Mouse (Mus musculus): ENCODE results near the gene Pxylp1. TPM values are rescaled to one million over a fixed set of nuclear protein-coding genes. Genes with fewer than 3 reads are reported as not detected.
"Not testable (repeated sequence)": the region's sequence is repeated elsewhere in the genome, so short reads cannot be mapped to it uniquely, and the experiment has no call there.

Gene Pxylp1
- polyA plus RNA-seq (2012; ENCODE audit: insufficient read depth, insufficient read length, low replicate concordance, missing spikeins), result not detected in 2 replicates

DNA sequence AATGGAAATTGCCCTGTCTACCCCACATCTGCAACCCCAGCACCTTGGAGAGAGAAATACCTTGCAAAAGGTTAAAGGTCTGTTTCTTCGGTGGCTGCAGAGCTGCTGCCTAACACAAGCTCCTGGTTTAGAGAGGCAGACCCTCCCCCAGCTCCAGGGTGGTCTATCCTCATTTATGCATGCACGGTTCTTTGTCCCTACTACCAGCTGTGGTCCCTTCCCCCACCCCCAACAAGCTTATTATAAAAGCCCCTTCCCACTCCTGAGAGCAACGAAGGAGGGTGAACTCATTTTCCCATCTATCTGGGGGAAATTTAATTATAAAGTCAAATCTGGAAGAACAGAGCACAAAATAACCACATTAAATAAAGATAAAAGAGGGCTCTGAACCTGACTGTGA, at the start of gene Pxylp1:
Pxylp1 (minus strand) TSS at position 124 of the 400 bp plus-strand sequence.
- Histone ChIP-seq H3K4me3 (ENCODE audit: insufficient read depth, low read depth, low read length) (no peak within 1 kb of the TSS), H3K4me1 (ENCODE audit: control insufficient read depth, insufficient read depth, low read length) (peaks cover 12% of the 10 kb centered on the region), H3K27ac (ENCODE audit: insufficient read depth, low read depth, low read length) (no peak within 1 kb of the TSS)
- no peak for TF ChIP-seq CTCF (IDR thresholded peaks at IDR 0.05; ENCODE audit: insufficient read depth, low read depth, low read length)
- no peak for TF ChIP-seq POLR2A (IDR thresholded peaks at IDR 0.05; ENCODE audit: insufficient read depth, low read depth, low read length)
- WGBS, result 40% methylated on average over 3 of the region's 3 CpGs

DNA sequence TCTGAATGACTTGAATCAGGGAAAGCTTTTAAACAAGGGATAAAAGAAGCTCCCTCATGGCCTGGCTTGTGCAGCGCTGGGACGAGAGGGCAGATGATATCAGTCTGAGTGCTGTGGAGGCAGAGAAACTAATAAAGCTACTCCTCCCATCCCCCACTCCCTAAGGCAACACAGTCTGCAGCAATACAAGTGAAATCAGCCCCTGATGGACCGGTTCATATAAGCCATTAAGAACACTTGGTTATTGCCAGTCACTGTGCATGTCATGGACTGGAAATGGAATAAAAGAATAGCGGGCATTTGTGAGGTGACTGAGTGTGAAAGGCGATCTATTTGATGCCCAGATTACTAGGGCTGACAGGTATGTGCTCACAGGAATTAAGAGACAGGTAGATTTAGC, 46.4 kb upstream of the Pxylp1 start:
- 77% methylated on average over 5 of the region's 5 CpGs for WGBS
- TF ChIP-seq POLR2A (IDR thresholded peaks at IDR 0.05; ENCODE audit: insufficient read depth, low read depth, low read length) (no peak), CTCF (IDR thresholded peaks at IDR 0.05; ENCODE audit: insufficient read depth, low read depth, low read length) (no peak)
- H3K4me3 ChIP-seq (ENCODE audit: insufficient read depth, low read depth, low read length), result no peak overlapping the region
- peaks cover 5% of the 10 kb centered on the region; the same call in 1 of the 2 replicates for H3K4me1 ChIP-seq (ENCODE audit: control insufficient read depth, insufficient read depth, low read length)
- H3K27ac ChIP-seq (ENCODE audit: insufficient read depth, low read depth, low read length), result no peak overlapping the region

DNA sequence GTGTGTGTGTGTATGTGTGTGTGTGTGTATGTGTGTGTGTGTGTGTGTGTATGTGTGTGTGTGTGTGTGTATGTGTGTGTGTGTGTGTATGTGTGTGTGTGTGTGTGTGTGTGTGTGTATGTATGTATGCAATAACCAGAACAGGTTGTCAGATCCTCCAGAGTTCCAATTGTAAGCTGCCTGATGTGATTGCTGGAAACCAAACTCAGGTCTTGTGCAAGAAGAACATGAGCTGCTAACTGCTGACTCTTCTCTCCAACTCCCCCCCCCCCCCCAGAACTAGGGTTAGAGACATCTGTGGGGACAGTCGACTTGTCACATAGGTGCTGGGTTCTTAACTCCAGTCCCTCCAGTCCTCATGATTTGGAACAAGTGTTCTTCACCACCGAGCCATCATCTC, 44.0 kb upstream of the Pxylp1 start:
- H3K27ac ChIP-seq (ENCODE audit: insufficient read depth, low read depth, low read length); H3K4me1 ChIP-seq (ENCODE audit: control insufficient read depth, insufficient read depth, low read length); H3K4me3 ChIP-seq (ENCODE audit: insufficient read depth, low read depth, low read length): not testable (repeated sequence)
- WGBS, result 87% methylated on average over 2 of the region's 2 CpGs

DNA sequence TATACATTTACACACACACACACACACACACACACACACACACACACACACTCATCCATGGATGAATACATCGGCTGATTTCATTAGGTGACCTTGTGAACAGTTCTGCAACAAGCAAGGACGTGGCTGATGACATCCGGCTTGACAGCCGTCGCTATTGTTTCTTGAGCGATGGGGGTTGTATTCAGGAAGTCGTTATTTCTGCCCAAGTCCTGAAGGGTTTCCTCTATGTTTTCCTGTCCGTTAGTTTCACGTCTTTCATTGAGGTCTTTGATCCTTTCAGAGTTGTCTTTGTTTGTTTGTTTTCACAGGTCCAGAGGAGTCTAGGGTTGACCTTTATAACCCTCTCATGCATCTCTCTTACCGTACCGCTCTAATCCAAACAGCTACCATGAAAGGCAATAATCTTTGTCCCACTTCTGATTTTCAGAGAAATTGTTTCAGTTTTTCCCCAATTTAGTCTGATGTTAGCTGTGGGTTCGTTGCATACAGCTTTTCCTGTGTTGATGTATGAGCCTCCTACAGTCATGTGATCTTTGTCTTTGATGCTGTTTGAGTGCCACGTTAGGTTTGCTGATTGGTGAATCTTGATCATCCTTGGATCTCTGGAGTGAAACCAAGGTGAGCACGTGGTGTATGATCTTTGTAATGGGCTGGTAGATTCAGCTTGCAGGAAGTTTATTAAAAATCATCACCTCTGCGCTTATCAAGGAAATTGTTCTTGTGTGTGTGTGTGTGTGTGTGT, 43.3 kb upstream of the Pxylp1 start:
- TF ChIP-seq CTCF (IDR thresholded peaks at IDR 0.05; ENCODE audit: insufficient read depth, low read depth, low read length) (no peak), POLR2A (IDR thresholded peaks at IDR 0.05; ENCODE audit: insufficient read depth, low read depth, low read length) (no peak)
- H3K4me1 ChIP-seq (ENCODE audit: control insufficient read depth, insufficient read depth, low read length), result no peaks in the 10 kb centered on the region
- 67% methylated on average over 15 of the region's 15 CpGs for WGBS

DNA sequence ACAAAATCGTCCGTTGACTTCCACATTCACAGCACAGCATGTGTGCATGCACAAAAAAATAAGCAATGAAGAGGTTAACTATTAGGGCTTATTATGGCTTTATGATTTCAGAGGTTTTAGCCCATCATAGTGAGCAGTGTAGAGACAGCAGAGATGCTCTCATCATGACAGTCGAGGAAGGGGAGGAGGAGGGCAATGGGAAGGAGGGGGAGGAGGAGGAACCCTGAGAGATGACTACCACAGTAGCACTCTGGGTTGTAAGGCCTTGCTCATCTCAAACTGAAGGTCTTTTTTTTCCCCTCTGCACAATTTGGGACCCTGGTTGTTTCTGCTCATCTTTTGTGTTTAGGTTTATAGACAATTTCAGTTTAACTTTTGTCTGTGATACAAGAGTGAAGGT, 42.3 kb upstream of the Pxylp1 start:
- WGBS, result 78% methylated on average over 3 of the region's 3 CpGs
- H3K27ac ChIP-seq (ENCODE audit: insufficient read depth, low read depth, low read length), result no peak overlapping the region
- TF ChIP-seq POLR2A (IDR thresholded peaks at IDR 0.05; ENCODE audit: insufficient read depth, low read depth, low read length) (no peak), CTCF (IDR thresholded peaks at IDR 0.05; ENCODE audit: insufficient read depth, low read depth, low read length) (no peak)
- no peak overlapping the region for H3K4me3 ChIP-seq (ENCODE audit: insufficient read depth, low read depth, low read length)
- no peaks in the 10 kb centered on the region for H3K4me1 ChIP-seq (ENCODE audit: control insufficient read depth, insufficient read depth, low read length)

More for the DNA sequence above, 43.3 kb upstream of the Pxylp1 start:
- Histone ChIP-seq H3K4me3 (ENCODE audit: insufficient read depth, low read depth, low read length) (no peak overlapping the region), H3K27ac (ENCODE audit: insufficient read depth, low read depth, low read length) (no peak overlapping the region)

DNA sequence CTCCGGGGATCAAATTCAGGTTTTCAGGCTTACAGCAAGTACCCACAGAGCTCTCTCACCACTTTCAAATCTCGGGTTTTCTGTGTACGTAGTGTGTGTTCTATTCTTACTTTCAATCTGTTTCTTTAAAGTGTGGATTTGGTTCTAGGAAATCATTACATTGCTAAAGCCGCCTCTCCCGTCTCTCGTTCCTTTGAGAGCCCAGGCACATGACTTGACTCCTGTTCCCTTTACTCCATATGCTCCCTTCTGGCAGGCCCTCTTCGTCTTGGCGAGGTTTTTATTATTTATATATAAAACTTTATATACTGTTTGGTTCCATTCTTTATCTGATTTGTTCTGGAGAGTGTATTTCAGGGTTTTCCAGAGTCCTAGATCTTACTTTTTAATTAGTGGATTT, 40.3 kb upstream of the Pxylp1 start:
- TF ChIP-seq CTCF (IDR thresholded peaks at IDR 0.05; ENCODE audit: insufficient read depth, low read depth, low read length) (no peak), POLR2A (IDR thresholded peaks at IDR 0.05; ENCODE audit: insufficient read depth, low read depth, low read length) (no peak)
- WGBS, result 87% methylated on average over 8 of the region's 8 CpGs

DNA sequence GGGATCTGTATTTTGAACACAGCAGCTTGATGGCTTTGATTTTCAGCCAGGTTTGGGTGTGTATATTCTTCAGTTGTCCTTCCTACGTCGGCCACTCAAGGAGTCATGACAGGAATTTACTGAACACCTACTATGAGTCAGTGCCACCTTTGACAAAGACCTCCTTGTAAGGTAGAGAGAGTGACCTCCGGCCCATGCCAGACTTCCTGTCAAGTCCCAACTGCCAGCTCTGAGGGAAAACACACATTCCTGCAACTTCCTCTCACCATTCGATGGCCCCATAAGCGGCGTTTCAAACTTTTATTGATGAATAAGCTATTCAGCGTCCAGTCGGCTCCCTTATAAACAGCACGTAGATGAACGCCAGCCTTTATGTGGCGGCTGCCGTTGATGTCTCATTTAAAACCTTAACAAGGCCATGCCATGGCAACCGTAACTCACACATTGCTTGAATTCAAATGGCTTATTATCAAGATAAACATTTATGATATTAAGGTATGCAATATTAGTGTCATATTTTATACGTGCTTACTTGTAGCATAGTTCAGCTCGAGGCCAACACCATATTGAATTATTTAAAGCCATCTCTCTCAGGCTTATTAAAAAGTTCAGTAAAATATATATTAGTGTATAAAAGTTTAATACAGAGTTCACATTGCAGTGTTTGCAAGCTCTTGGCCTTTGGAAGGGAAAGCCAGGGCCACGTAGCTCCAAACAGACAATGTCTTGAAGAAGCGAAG, 31.3 kb upstream of the Pxylp1 start:
- Histone ChIP-seq H3K27ac (ENCODE audit: insufficient read depth, low read depth, low read length) (no peak overlapping the region), H3K4me3 (ENCODE audit: insufficient read depth, low read depth, low read length) (no peak overlapping the region), H3K4me1 (ENCODE audit: control insufficient read depth, insufficient read depth, low read length) (no peaks in the 10 kb centered on the region)
- TF ChIP-seq CTCF (IDR thresholded peaks at IDR 0.05; ENCODE audit: insufficient read depth, low read depth, low read length) (no peak), POLR2A (IDR thresholded peaks at IDR 0.05; ENCODE audit: insufficient read depth, low read depth, low read length) (no peak)
- 90% methylated on average over 17 of the region's 17 CpGs for WGBS

More for the DNA sequence above, 40.3 kb upstream of the Pxylp1 start:
- Histone ChIP-seq H3K4me3 (ENCODE audit: insufficient read depth, low read depth, low read length) (no peak overlapping the region), H3K4me1 (ENCODE audit: control insufficient read depth, insufficient read depth, low read length) (no peaks in the 10 kb centered on the region), H3K27ac (ENCODE audit: insufficient read depth, low read depth, low read length) (no peak overlapping the region)

DNA sequence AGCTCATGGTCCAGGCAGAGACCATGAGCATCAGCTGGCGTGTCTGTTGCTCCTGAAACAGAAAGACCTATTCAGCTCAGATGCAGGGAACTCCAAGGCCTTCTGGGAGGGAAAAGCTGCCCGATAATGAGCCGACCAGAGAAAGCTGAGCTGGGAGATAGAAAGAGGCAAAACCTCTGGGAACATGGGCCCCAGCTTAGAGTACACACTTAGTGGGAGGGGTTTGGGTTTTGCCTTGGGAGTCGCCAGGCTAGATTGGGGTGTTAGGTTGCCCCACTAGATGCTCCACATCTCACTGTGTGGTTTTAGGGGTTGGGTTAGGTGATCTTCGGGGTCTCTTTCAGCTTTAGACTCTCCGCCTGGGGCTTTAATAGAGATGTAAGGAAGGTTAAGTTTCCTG, 30.6 kb upstream of the Pxylp1 start:
- Histone ChIP-seq H3K4me3 (ENCODE audit: insufficient read depth, low read depth, low read length) (no peak overlapping the region), H3K4me1 (ENCODE audit: control insufficient read depth, insufficient read depth, low read length) (no peaks in the 10 kb centered on the region), H3K27ac (ENCODE audit: insufficient read depth, low read depth, low read length) (no peak overlapping the region)
- 82% methylated on average over 6 of the region's 6 CpGs for WGBS
- TF ChIP-seq POLR2A (IDR thresholded peaks at IDR 0.05; ENCODE audit: insufficient read depth, low read depth, low read length) (no peak), CTCF (IDR thresholded peaks at IDR 0.05; ENCODE audit: insufficient read depth, low read depth, low read length) (no peak)

Measured in olfactory bulb, adult 2 months (tissue).